Mouse (Mus musculus) heart, adult 2 months (tissue): Measurements from ENCODE around the gene Dusp2.

Experiments used
- CTCF ChIP-seq: fragments of 200-600 bp; IDR thresholded peaks from 2 replicates; pipeline ENCODE4 v1.8.1; 2022; ENCODE audit warnings: antibody characterized with exemption, mild to moderate bottlenecking, moderate library complexity
- EP300 ChIP-seq: fragments of 200-500 bp; IDR thresholded peaks from 2 replicates; pipeline ENCODE4 v1.6.1; 2011; ENCODE audit warnings: low read depth, low read length, control low read depth; ENCODE audit not compliant: insufficient read depth
- POLR2A ChIP-seq: fragments of 200-500 bp; IDR thresholded peaks from 2 replicates; pipeline ENCODE4 v1.6.1; 2011; ENCODE audit warnings: mild to moderate bottlenecking, low read depth, low read length, control low read depth; ENCODE audit not compliant: insufficient read depth

GRCm38 (mm10) chr2:127301883-127302282, 34.1 kb upstream of the Dusp2 start:
- TF ChIP-seq POLR2A (no peak), CTCF (no peak), EP300 (no peak)
